Comparison of ENCODE assay signal across 10 mouse cellular contexts in genomic region chr15:7815521-7815944, GRCm38 (mm10). TPM values are rescaled to one million over a fixed set of nuclear protein-coding genes. Genes with fewer than 3 reads are reported as not detected.
DNase-seq lines count a peak whose midpoint lies in the region; TF ChIP-seq lines count a peak whose summit lies in the region.
"Had no signal": no experiment of that assay in that cellular context is flagged by ENCODE, and none has a peak within 500 bp of the region (broad histone marks: within the 10 kb centered on the region; RNA-seq: fewer than 3 reads in every experiment).

No protein-coding gene starts in this region.

- no peak for TF ChIP-seq CTCF in layer of hippocampus, adult 2 months (conservative IDR thresholded peaks at IDR 0.05)

- no peak overlapping the region for H3K27ac ChIP-seq in layer of hippocampus, adult 2 months
- H3K27ac ChIP-seq in hindbrain, embryonic 10.5 days = no peak overlapping the region
- H3K27ac ChIP-seq: macrophage had no signal

- 0% methylated on average over 36 of the region's 36 CpGs for WGBS in hindbrain, embryonic 10.5 days

- no peaks in the 10 kb centered on the region for H3K36me3 ChIP-seq in hindbrain, embryonic 10.5 days

- peak overlapping the region; percentile 1; the same call in 1 of the 2 replicates for H3K4me3 ChIP-seq in layer of hippocampus, adult 2 months
- peak overlapping the region; percentile 47 for H3K4me3 ChIP-seq in hindbrain, embryonic 10.5 days
- H3K4me3 ChIP-seq: erythroblast, embryonic 14.5 days had no signal

- H3K4me1 ChIP-seq in hindbrain, embryonic 10.5 days (replicated peaks) = peaks cover 49% of the 10 kb centered on the region

- no peaks in the 10 kb centered on the region for H3K9me3 ChIP-seq in hindbrain, embryonic 10.5 days

- no peak for DNase-seq in layer of hippocampus, adult 2 months (ENCODE audit: low spot score in 2 of 2)
- DNase-seq in layer of hippocampus, postnatal 36 days = no peak
- DNase-seq in hindbrain, embryonic 10.5 days (ENCODE audit: low spot score) = peak; percentile 50
- peak; percentile 21 for DNase-seq in lung, postnatal 36 days
- no peak for DNase-seq in frontal cortex, postnatal 25 days (ENCODE audit: low spot score in 2 of 2)
- DNase-seq in left cerebral cortex, adult 11 months (ENCODE audit: low spot score) = no peak
- no peak for DNase-seq in spleen, postnatal 10 days (ENCODE audit: low spot score in 2 of 2)
- DNase-seq in c-Kit-positive CD71-positive TER-119-positive erythroid progenitor cells, embryonic 14.5 days (ENCODE audit: low spot score) = no peak

- H3K27me3 ChIP-seq in hindbrain, embryonic 10.5 days (ENCODE audit: insufficient read depth, poor library complexity, severe bottlenecking) = peaks cover 98% of the 10 kb centered on the region

RNA-seq across cellular contexts. Expression of gene Gdnf, which starts 4.9 kb away (rescaled TPM):
- total RNA-seq in layer of hippocampus, adult 2 months (2021) = under 1 TPM; 0.15 to 0.25 TPM
- under 1 TPM in 1 of 2 experiments, not detected in 1; 0.12 TPM for total RNA-seq in layer of hippocampus, postnatal 36 days (2021)
- polyA plus RNA-seq in hindbrain, embryonic 10.5 days (2016; fragmentation: Nextera tagmentation; extraction: Ambion mirVana) = 0.66 and 0.78 TPM in 2 replicates
- polyA plus RNA-seq: erythroblast, embryonic 14.5 days; macrophage had no signal

Comparison
In these comparisons a context has a peak if more than half of its experiments do, and no peak if none do; other contexts are left out.
1. DNase-seq: peak in hindbrain, embryonic 10.5 days (single experiment) and lung, postnatal 36 days (single experiment); none in layer of hippocampus, adult 2 months (0 of 2), layer of hippocampus, postnatal 36 days (0 of 2), frontal cortex, postnatal 25 days (0 of 2), left cerebral cortex, adult 11 months (single experiment), spleen, postnatal 10 days (0 of 2) and c-Kit-positive CD71-positive TER-119-positive erythroid progenitor cells, embryonic 14.5 days (single experiment).